Comparison of ENCODE assay signal across 8 mouse cellular contexts in genomic region chr2:76672134-76672745, GRCm38 (mm10). TPM values are rescaled to one million over a fixed set of nuclear protein-coding genes. Genes with fewer than 3 reads are reported as not detected.
DNase-seq lines count a peak whose midpoint lies in the region; ATAC-seq and TF ChIP-seq lines count a peak whose summit lies in the region.

No protein-coding gene starts in this region.

- peak overlapping the region; percentile 72 for H3K27ac ChIP-seq in left cerebral cortex, adult 2 months
- H3K27ac ChIP-seq in cortical plate, adult 2 months (ENCODE audit: insufficient read depth, low read length), result no peak overlapping the region
- peak overlapping the region; percentile 82 for H3K27ac ChIP-seq in intestine, embryonic 14.5 days (ENCODE audit: low read depth)
- peak overlapping the region; percentile 79 for H3K27ac ChIP-seq in neural tube, embryonic 15.5 days (replicated peaks)

- peak overlapping the region; percentile 79 for H3K4me2 ChIP-seq in intestine, embryonic 14.5 days (ENCODE audit: low read length)
- peak overlapping the region; percentile 59 for H3K4me2 ChIP-seq in neural tube, embryonic 15.5 days

- DNase-seq in left cerebral cortex, adult 2 months (ENCODE audit: extremely low spot score in 1 of 2, low spot score in 2 of 2), result no peak
- DNase-seq in left cerebral cortex, adult 11 months (ENCODE audit: low spot score), result no peak
- DNase-seq in intestine, embryonic 14.5 days (ENCODE audit: low spot score), result peak; percentile 55
- no peak for DNase-seq in thymus, postnatal 10 days (ENCODE audit: low spot score in 2 of 2)
- no peak for DNase-seq in adrenal gland, postnatal 36 days
- DNase-seq in gastrocnemius, adult 8-10 months (ENCODE audit: low spot score in 2 of 2), result no peak

- H3K36me3 ChIP-seq in intestine, embryonic 14.5 days (ENCODE audit: control insufficient read depth, insufficient read depth, low read length), result peaks cover 14% of the 10 kb centered on the region
- H3K36me3 ChIP-seq in neural tube, embryonic 15.5 days, result no peaks in the 10 kb centered on the region

- H3K9ac ChIP-seq in intestine, embryonic 14.5 days (ENCODE audit: low read length), result peak overlapping the region; percentile 67
- H3K9ac ChIP-seq in neural tube, embryonic 15.5 days (replicated peaks), result peak overlapping the region; percentile 37

- TF ChIP-seq CTCF in left cerebral cortex, adult 2 months (IDR thresholded peaks at IDR 0.05), result no peak
- TF ChIP-seq CTCF in cortical plate, adult 2 months (IDR thresholded peaks at IDR 0.05; ENCODE audit: extremely low read depth, insufficient read depth, low read length), result no peak

- no peaks in the 10 kb centered on the region for H3K9me3 ChIP-seq in intestine, embryonic 14.5 days (ENCODE audit: control insufficient read depth, low read length)
- H3K9me3 ChIP-seq in neural tube, embryonic 15.5 days (replicated peaks), result no peaks in the 10 kb centered on the region

- peaks cover 4% of the 10 kb centered on the region; the same call in 1 of the 2 replicates for H3K4me1 ChIP-seq in cortical plate, adult 2 months (ENCODE audit: control insufficient read depth, insufficient read depth, low read length)
- H3K4me1 ChIP-seq in intestine, embryonic 14.5 days (replicated peaks; ENCODE audit: control insufficient read depth, insufficient read depth, low read length), result peaks cover 9% of the 10 kb centered on the region
- H3K4me1 ChIP-seq in neural tube, embryonic 15.5 days, result peaks cover 37% of the 10 kb centered on the region

- 15% methylated on average over 9 of the region's 9 CpGs for WGBS in intestine, embryonic 14.5 days
- 36% methylated on average over 9 of the region's 9 CpGs for WGBS in neural tube, embryonic 15.5 days

- no peak for ATAC-seq in intestine, embryonic 14.5 days (replicated peaks; ENCODE audit: low FRiP score, low TSS enrichment, low read depth)
- no peak for ATAC-seq in neural tube, embryonic 15.5 days (ENCODE audit: low FRiP score)

- H3K27me3 ChIP-seq in intestine, embryonic 14.5 days (replicated peaks; ENCODE audit: control insufficient read depth, insufficient read depth, low read length), result no peaks in the 10 kb centered on the region
- H3K27me3 ChIP-seq in neural tube, embryonic 15.5 days (replicated peaks), result no peaks in the 10 kb centered on the region

- intact Hi-C loops in left cerebral cortex, adult 2 months (cut with DNase I), result no loop called here

- H3K4me3 ChIP-seq in left cerebral cortex, adult 2 months, result peak overlapping the region; percentile 53
- peak overlapping the region; percentile 31 for H3K4me3 ChIP-seq in cortical plate, adult 2 months (ENCODE audit: insufficient read depth, low read length)
- H3K4me3 ChIP-seq in intestine, embryonic 14.5 days (ENCODE audit: low read depth, low read length), result peak overlapping the region; percentile 55
- peak overlapping the region; percentile 43 for H3K4me3 ChIP-seq in neural tube, embryonic 15.5 days (replicated peaks)

- TF ChIP-seq POLR2A in cortical plate, adult 2 months (IDR thresholded peaks at IDR 0.05; ENCODE audit: extremely low read depth, insufficient read depth, low read length), result no peak

RNA-seq across cellular contexts. Expression of gene Fkbp7, which starts 0.7 kb away (rescaled TPM):
- 1 to 10 TPM; 4.9 to 7.1 TPM for total RNA-seq in left cerebral cortex, adult 2 months (2021)
- polyA plus RNA-seq in cortical plate, adult 2 months (2012; rRNA removed), result 8.8 and 9.0 TPM in 2 replicates
- polyA plus RNA-seq in intestine, embryonic 14.5 days (2014; fragmentation: Nextera tagmentation; extraction: Ambion mirVana), result 57.6 and 57.9 TPM in 2 replicates
- 20.8 and 24.1 TPM in 2 replicates for polyA plus RNA-seq in neural tube, embryonic 15.5 days (2015; fragmentation: Nextera tagmentation; extraction: Ambion mirVana)
- 10 to 100 TPM; 20.7 to 25.7 TPM for total RNA-seq in adrenal gland, postnatal 36 days (2021)
- total RNA-seq in gastrocnemius, adult 8-10 months (2022), result 1 to 10 TPM; 3.0 to 6.5 (median 5.4) TPM

RNA-seq across cellular contexts. Expression of gene Plekha3, which starts 2.8 kb away (rescaled TPM):
- 10 to 100 TPM; 40.5 to 41.4 TPM for total RNA-seq in left cerebral cortex, adult 2 months (2021)
- polyA plus RNA-seq in cortical plate, adult 2 months (2012; rRNA removed), result 31.3 and 31.7 TPM in 2 replicates
- 6.8 and 10.1 TPM in 2 replicates for polyA plus RNA-seq in intestine, embryonic 14.5 days (2014; fragmentation: Nextera tagmentation; extraction: Ambion mirVana)
- polyA plus RNA-seq in neural tube, embryonic 15.5 days (2015; fragmentation: Nextera tagmentation; extraction: Ambion mirVana), result 11.0 and 12.5 TPM in 2 replicates
- total RNA-seq in adrenal gland, postnatal 36 days (2021), result 10 to 100 TPM; 49.6 to 54.7 TPM
- total RNA-seq in gastrocnemius, adult 8-10 months (2022), result 10 to 100 TPM in 2 of 4 experiments, 1 to 10 TPM in 2; 8.5 to 15.0 (median 10.3) TPM

RNA-seq across cellular contexts. Expression of gene Pjvk, which starts 24.0 kb away (rescaled TPM):
- not detected for total RNA-seq in left cerebral cortex, adult 2 months (2021)
- 0.08 TPM in 1 of 2 replicates, not detected in the other for polyA plus RNA-seq in cortical plate, adult 2 months (2012; rRNA removed)
- 0.58 TPM in 1 of 2 replicates, not detected in the other for polyA plus RNA-seq in intestine, embryonic 14.5 days (2014; fragmentation: Nextera tagmentation; extraction: Ambion mirVana)
- 0.45 and 0.65 TPM in 2 replicates for polyA plus RNA-seq in neural tube, embryonic 15.5 days (2015; fragmentation: Nextera tagmentation; extraction: Ambion mirVana)
- under 1 TPM; 0.26 to 0.40 TPM for total RNA-seq in adrenal gland, postnatal 36 days (2021)
- not detected for total RNA-seq in gastrocnemius, adult 8-10 months (2022)

RNA-seq across cellular contexts. Expression of gene Prkra, which starts 24.4 kb away (rescaled TPM):
- 10 to 100 TPM; 15.2 to 17.0 TPM for total RNA-seq in left cerebral cortex, adult 2 months (2021)
- polyA plus RNA-seq in cortical plate, adult 2 months (2012; rRNA removed), result 19.5 and 20.0 TPM in 2 replicates
- 52.5 and 60.1 TPM in 2 replicates for polyA plus RNA-seq in intestine, embryonic 14.5 days (2014; fragmentation: Nextera tagmentation; extraction: Ambion mirVana)
- polyA plus RNA-seq in neural tube, embryonic 15.5 days (2015; fragmentation: Nextera tagmentation; extraction: Ambion mirVana), result 87.7 and 98.9 TPM in 2 replicates
- total RNA-seq in adrenal gland, postnatal 36 days (2021), result 10 to 100 TPM; 22.0 to 32.0 TPM
- total RNA-seq in gastrocnemius, adult 8-10 months (2022), result 1 to 10 TPM; 1.3 to 3.1 (median 2.5) TPM
